Mouse (Mus musculus) CH12.LX (cell line): Measurements from ENCODE around the gene Klhl29.

ENCODE experiments used
- CHD2 ChIP-seq: IDR thresholded peaks from 2 replicates; pipeline ENCODE4 v1.6.1; 2011; ENCODE audit warnings: low read length, improper control_type of control experiment
- CTCF ChIP-seq, 2 experiments: IDR thresholded peaks in 1 of 2; conservative IDR thresholded peaks in 1 of 2; 2 replicates each; pipeline ENCODE4 v1.5.1; 2011 to 2012; ENCODE audit warnings: low read depth in 2 of 2, low read length in 2 of 2, improper control_type of control experiment in 1 of 2, inconsistent platforms in 1 of 2, mild to moderate bottlenecking in 1 of 2, moderate library complexity in 1 of 2
- EP300 ChIP-seq: IDR thresholded peaks from 2 replicates; pipeline ENCODE4 v1.6.1; 2011; ENCODE audit warnings: low read length, improper control_type of control experiment
- GABPA ChIP-seq: IDR thresholded peaks from 2 replicates; pipeline ENCODE4 v1.6.1; 2012; ENCODE audit warnings: low read depth, low read length, improper control_type of control experiment, inconsistent platforms; ENCODE audit not compliant: insufficient replicate concordance
- HCFC1 ChIP-seq: IDR thresholded peaks from 2 replicates; pipeline ENCODE4 v1.6.1; 2012; ENCODE audit warnings: low read depth, mild to moderate bottlenecking, inconsistent platforms, low read length, improper control_type of control experiment
- KAT2A ChIP-seq: IDR thresholded peaks from 2 replicates; pipeline ENCODE4 v1.6.1; 2012; ENCODE audit warnings: low read length, improper control_type of control experiment, inconsistent platforms; ENCODE audit not compliant: insufficient replicate concordance
- MAX ChIP-seq: IDR thresholded peaks from 2 replicates; pipeline ENCODE4 v1.6.1; 2011; ENCODE audit warnings: low read length, improper control_type of control experiment
- POLR2A ChIP-seq: IDR thresholded peaks from 2 replicates; pipeline ENCODE4 v1.6.1; 2011; ENCODE audit warnings: low read depth, mild to moderate bottlenecking, improper control_type of control experiment, low read length
- RCOR1 ChIP-seq: conservative IDR thresholded peaks from 2 replicates; pipeline ENCODE4 v1.6.1; 2012; ENCODE audit warnings: low read depth, mild to moderate bottlenecking, inconsistent platforms, low read length, improper control_type of control experiment
- USF1 ChIP-seq: IDR thresholded peaks from 2 replicates; pipeline ENCODE4 v1.6.1; 2014; ENCODE audit warnings: low read depth, mild to moderate bottlenecking, inconsistent platforms, low read length, improper control_type of control experiment
- USF2 ChIP-seq: conservative IDR thresholded peaks from 2 replicates; pipeline ENCODE4 v1.6.1; 2011; ENCODE audit warnings: low read depth, low read length, improper control_type of control experiment
- ZNF384 ChIP-seq: IDR thresholded peaks from 2 replicates; pipeline ENCODE4 v1.6.1; 2012; ENCODE audit warnings: low read depth, low read length, improper control_type of control experiment, inconsistent platforms

- TF ChIP-seq KAT2A: no peak
- no peak for TF ChIP-seq POLR2A
- no peak for TF ChIP-seq RCOR1
- no peak for TF ChIP-seq ZNF384
- TF ChIP-seq CTCF (conservative IDR thresholded peaks at IDR 0.05 in 1 of 2, IDR thresholded peaks at IDR 0.05 in 1 of 2; ENCODE audit: low read depth in 2 of 2, low read length in 2 of 2): no peak
- no peak for TF ChIP-seq GABPA
- TF ChIP-seq EP300: no peak
- TF ChIP-seq CHD2: no peak
- no peak for TF ChIP-seq USF1
- no peak for TF ChIP-seq HCFC1
- TF ChIP-seq MAX: no peak
- no peak for TF ChIP-seq USF2
Observed at GRCm38 (mm10) chr12:5182586-5182985, 192.9 kb downstream of the Klhl29 start.
